Mouse (Mus musculus) ES-E14 (cell line): Measurements from ENCODE around the gene Exosc6. TPM values are rescaled to one million over a fixed set of nuclear protein-coding genes. Genes with fewer than 3 reads are reported as not detected.
"Not testable (repeated sequence)": the region's sequence is repeated elsewhere in the genome, so short reads cannot be mapped to it uniquely, and the experiment has no call there.

Experiments used
- DNase-seq: peaks from one replicate; pipeline ENCODE4 v3.0.0-alpha.2; 2013; ENCODE audit warnings: low read depth, low spot score
- H3K27ac ChIP-seq: 2 replicates; pipeline ENCODE4 v1.5.1; 2012; ENCODE audit warnings: low read depth, mild to moderate bottlenecking, low read length, moderate library complexity, mixed read lengths; ENCODE audit not compliant: poor library complexity, insufficient read depth, severe bottlenecking
- H3K36me3 ChIP-seq: 2 replicates; pipeline ENCODE4 v1.6.1; 2012; ENCODE audit warnings: mild to moderate bottlenecking, low read length, moderate library complexity, mixed read lengths; ENCODE audit not compliant: control insufficient read depth, poor library complexity, insufficient read depth, severe bottlenecking
- H3K4me1 ChIP-seq, 2 experiments: fragments of 150-350 bp in 1 of 2; sonication (generic) in 1 of 2; 2 replicates each; pipeline ENCODE4 v1.6.1; 2012; ENCODE audit warnings: low read length in 2 of 2, mild to moderate bottlenecking in 1 of 2, mixed read lengths in 1 of 2; ENCODE audit not compliant: control insufficient read depth in 2 of 2, insufficient read depth in 2 of 2, poor library complexity in 1 of 2
- H3K4me3 ChIP-seq, 2 experiments: fragments of 150-350 bp in 1 of 2; sonication (generic) in 1 of 2; 2 replicates each; pipeline ENCODE4 v1.5.1; 2012; ENCODE audit warnings: low read length in 2 of 2, low read depth in 1 of 2, mild to moderate bottlenecking in 1 of 2, mixed read lengths in 1 of 2; ENCODE audit not compliant: insufficient read depth in 1 of 2, poor library complexity in 1 of 2, severe bottlenecking in 1 of 2
- H3K9ac ChIP-seq: 2 replicates; pipeline ENCODE4 v1.6.1; 2012; ENCODE audit warnings: low read depth, mild to moderate bottlenecking, low read length, mixed read lengths; ENCODE audit not compliant: poor library complexity, insufficient read depth, severe bottlenecking
- H3K9me3 ChIP-seq: fragments of 150-350 bp; sonication (generic); 2 replicates; pipeline ENCODE4 v1.6.1; 2012; ENCODE audit warnings: low read depth, mild to moderate bottlenecking, low read length; ENCODE audit not compliant: control insufficient read depth, insufficient read depth
- CHD2 ChIP-seq: IDR thresholded peaks from 2 replicates; pipeline ENCODE4 v1.6.1; 2014; ENCODE audit warnings: mild to moderate bottlenecking, low read depth, low read length, inconsistent platforms
- HCFC1 ChIP-seq: IDR thresholded peaks from 2 replicates; pipeline ENCODE4 v1.6.1; 2012; ENCODE audit warnings: low read length, inconsistent platforms, borderline replicate concordance; ENCODE audit not compliant: insufficient read depth
- MAFK ChIP-seq: IDR thresholded peaks from 2 replicates; pipeline ENCODE4 v1.6.1; 2014; ENCODE audit warnings: mild to moderate bottlenecking, low read depth, low read length, inconsistent platforms; ENCODE audit not compliant: insufficient read depth
- ZC3H11A ChIP-seq: IDR thresholded peaks from 2 replicates; pipeline ENCODE4 v1.6.1; 2012; ENCODE audit warnings: low read depth, mild to moderate bottlenecking, inconsistent platforms, low read length, borderline replicate concordance
- ZNF384 ChIP-seq: IDR thresholded peaks from 2 replicates; pipeline ENCODE4 v1.6.1; 2012; ENCODE audit warnings: low read depth, low read length, inconsistent platforms
- in situ Hi-C, 2 experiments: fragments of 600-800 bp; cut with MboI; formaldehyde crosslinking; loops; one replicate each; pipeline ENCODE4 v1.15.1; 2025; ENCODE audit warnings: low sequenced_read_pairs in 2 of 2, inconsistent platforms in 1 of 2; ENCODE audit not compliant: unreplicated experiment in 2 of 2
- total RNA-seq: library from RNA; depleted of rRNA; stranded (reverse); fragments of 300-350 nt; gene quantifications from 2 replicates; pipeline ENCODE4 v1.2.3, GENCODE M21; 2012

Exosc6 gene
- total RNA-seq, 1 experiment: 2.6 TPM

- H3K9me3 ChIP-seq: no peaks in the 10 kb centered on the region
- H3K4me3 ChIP-seq: no peak overlapping the region
- no peak for DNase-seq
- H3K36me3 ChIP-seq: no peaks in the 10 kb centered on the region
- H3K27ac ChIP-seq: no peak overlapping the region
- TF ChIP-seq MAFK (no peak), ZNF384 (no peak), CHD2 (no peak), HCFC1 (no peak), ZC3H11A (no peak)
- in situ Hi-C loops: no loop called here
- no peak overlapping the region for H3K9ac ChIP-seq
- peaks cover 0 to 3% of the 10 kb centered on the region in 2 experiments; a peak in 1 of 4 replicates for H3K4me1 ChIP-seq
Observed at GRCm38 (mm10) chr8:111075926-111076325, 19.8 kb downstream of the Exosc6 start.

- Histone ChIP-seq H3K9me3 (no peaks in the 10 kb centered on the region), H3K27ac (no peak overlapping the region), H3K36me3 (no peaks in the 10 kb centered on the region), H3K9ac (no peak overlapping the region), H3K4me3 (no peak overlapping the region), H3K4me1 (peaks cover 0 to 3% of the 10 kb centered on the region in 2 experiments; a peak in 1 of 4 replicates)
- TF ChIP-seq CHD2: no peak
- DNase-seq: no peak
- in situ Hi-C loops: no loop called here
Observed at GRCm38 (mm10) chr8:111079461-111079860, 23.3 kb downstream of the Exosc6 start.

GRCm38 (mm10) chr8:111079861-111080271 lies 23.7 kb downstream of the Exosc6 start:
- H3K36me3 ChIP-seq: no peaks in the 10 kb centered on the region
- in situ Hi-C loops: no loop called here
- H3K4me3 ChIP-seq: no peak overlapping the region
- H3K9me3 ChIP-seq: no peaks in the 10 kb centered on the region
- peaks cover 0 to 3% of the 10 kb centered on the region in 2 experiments; a peak in 1 of 4 replicates for H3K4me1 ChIP-seq
- H3K27ac ChIP-seq: no peak overlapping the region
- no peak overlapping the region for H3K9ac ChIP-seq
- no peak for TF ChIP-seq MAFK
- no peak for TF ChIP-seq CHD2
- TF ChIP-seq HCFC1: no peak
- no peak for TF ChIP-seq ZNF384
- TF ChIP-seq ZC3H11A: no peak
- no peak for DNase-seq

GRCm38 (mm10) chr8:111081580-111082258 lies 25.6 kb downstream of the Exosc6 start:
- Histone ChIP-seq H3K4me1 (peaks cover 0 to 3% of the 10 kb centered on the region in 2 experiments; a peak in 1 of 4 replicates), H3K36me3 (no peaks in the 10 kb centered on the region), H3K9ac (no peak overlapping the region), H3K27ac (no peak overlapping the region), H3K9me3 (no peaks in the 10 kb centered on the region), H3K4me3 (no peak overlapping the region)
- in situ Hi-C loops: no loop called here
- TF ChIP-seq MAFK: no peak
- TF ChIP-seq CHD2: no peak
- TF ChIP-seq ZNF384: no peak
- no peak for TF ChIP-seq ZC3H11A
- no peak for TF ChIP-seq HCFC1
- DNase-seq: no peak

GRCm38 (mm10) chr8:111083936-111084335 lies 27.8 kb downstream of the Exosc6 start:
- H3K9ac ChIP-seq, H3K9me3 ChIP-seq, H3K4me3 ChIP-seq, in situ Hi-C loops, H3K36me3 ChIP-seq, DNase-seq, H3K4me1 ChIP-seq, H3K27ac ChIP-seq: not testable (repeated sequence)
